Mouse (Mus musculus) CD4-positive helper T cell, adult 2 months (primary cell): ENCODE measurements around the gene Atf7ip.
"Not testable (repeated sequence)": the region's sequence is repeated elsewhere in the genome, so short reads cannot be mapped to it uniquely, and the experiment has no call there.

ENCODE experiments used
- DNase-seq: peaks from one replicate; pipeline ENCODE4 v3.0.0-alpha.2; 2012; ENCODE audit warnings: low read depth, missing footprints, low spot score

Atf7ip gene

GRCm38 (mm10) chr6:136505867-136506266, at the start of gene Atf7ip:
Atf7ip (plus strand) TSS chr6:136506167.
- not testable (repeated sequence) for DNase-seq

DNA sequence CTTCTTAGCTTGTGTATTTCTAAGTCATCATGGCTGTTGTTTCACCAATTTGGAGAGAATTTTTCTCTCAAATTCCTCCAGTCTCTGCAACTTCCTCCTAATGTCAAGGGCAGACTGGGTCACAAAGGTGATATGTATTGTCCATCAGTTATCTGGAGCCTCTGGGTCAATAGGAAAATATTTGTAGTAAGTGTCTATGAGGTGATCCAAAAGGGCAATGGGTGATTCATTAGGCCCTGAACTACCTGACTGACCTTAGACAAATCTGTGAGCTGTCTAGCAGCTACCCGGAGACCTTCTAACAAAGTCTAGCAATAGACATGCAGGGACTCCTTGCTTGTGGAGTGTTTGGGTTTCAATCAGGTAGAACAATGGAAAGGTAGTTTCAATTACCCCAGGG, 49.7 kb upstream of the Atf7ip start:
- DNase-seq = no peak

- no peak for DNase-seq
Measured at GRCm38 (mm10) chr6:136459156-136459555, 46.8 kb upstream of the Atf7ip start.

- peak; percentile 85 for DNase-seq
Measured at GRCm38 (mm10) chr6:136463491-136463890, 42.5 kb upstream of the Atf7ip start.

DNA sequence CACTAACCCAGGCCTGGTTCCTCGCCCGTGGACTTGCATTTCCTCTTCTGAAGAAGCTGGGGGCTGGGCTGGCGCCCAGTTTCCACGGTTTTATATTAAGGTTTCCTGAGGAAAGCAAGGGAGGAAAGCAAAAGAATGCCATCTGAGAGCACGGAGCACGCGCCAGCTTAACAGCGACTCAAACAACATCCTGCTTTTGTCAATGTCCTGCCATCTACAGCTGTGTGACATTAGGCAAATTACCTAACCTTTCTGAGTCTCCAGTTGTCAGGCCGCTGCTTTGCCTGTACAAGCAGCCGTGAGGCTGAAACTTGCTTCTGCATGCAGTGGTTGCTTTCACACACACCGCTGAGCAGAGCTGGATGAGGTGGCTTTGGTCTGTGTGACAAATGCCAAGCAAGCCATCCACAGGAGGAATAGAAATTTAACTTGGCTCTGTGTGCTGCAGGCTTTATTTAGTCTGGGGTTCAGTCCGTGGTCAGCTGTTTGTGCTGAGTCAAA, 41.8 kb upstream of the Atf7ip start:
- peak; percentile 60 for DNase-seq

GRCm38 (mm10) chr6:136465021-136465420, 40.9 kb upstream of the Atf7ip start:
- peak; percentile 59 for DNase-seq

DNA sequence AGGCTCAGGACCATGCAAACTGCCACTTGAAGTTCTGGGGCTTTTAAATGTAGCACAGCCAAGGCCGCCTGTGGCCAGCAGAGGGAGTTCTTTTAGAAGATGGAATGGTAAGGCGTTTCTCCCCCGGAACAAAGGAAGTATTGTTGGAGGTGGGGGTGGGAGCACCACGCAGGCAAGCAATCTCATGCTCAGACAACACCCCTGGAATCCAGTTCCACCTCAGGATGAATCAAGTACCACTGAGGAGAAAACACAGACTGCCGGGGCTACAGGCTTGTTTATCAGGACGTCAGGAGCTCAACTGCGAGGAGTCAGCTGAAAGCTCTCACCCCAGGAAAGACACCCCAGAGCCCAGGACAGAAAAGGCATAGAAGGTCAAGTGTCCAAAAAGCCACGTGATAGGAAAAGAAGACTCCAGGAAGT, 40.0 kb upstream of the Atf7ip start:
- peak; percentile 36 for DNase-seq

DNA sequence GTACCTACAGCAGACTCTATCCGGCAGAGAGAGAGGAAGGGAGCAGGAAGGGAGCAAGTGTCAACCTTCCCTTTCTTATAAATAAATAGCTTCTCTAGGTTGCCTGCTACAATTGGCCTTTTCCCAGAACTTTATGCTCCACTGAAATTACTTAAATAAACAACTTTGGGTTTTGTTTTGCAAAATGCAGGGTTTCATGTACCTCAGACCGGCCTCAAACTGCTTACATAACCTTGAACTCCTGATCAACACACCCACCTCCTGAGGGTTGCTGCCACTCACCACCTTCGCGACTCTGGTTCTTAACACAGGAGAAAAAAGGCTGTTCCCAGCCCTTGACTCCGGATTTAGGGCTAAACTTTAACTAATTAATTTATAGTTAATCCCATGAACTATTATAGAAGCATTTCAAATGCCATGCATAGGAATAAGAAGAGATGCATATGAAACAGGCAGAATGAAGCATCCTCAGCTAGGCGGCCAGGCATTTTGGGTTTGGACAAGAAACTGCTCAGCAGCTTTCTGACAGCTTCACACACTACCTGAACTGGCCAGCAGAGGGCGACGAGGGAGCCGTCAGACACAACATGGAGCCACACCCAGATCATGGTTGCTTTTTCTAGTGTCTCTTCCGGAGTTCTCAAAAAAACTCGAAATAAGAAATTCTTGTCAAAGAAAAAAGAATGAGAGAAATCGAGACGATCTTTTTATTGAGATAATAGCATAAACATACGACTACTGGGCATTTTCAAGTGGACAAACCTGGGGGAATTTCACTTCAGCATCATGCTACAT, 38.8 kb upstream of the Atf7ip start:
- DNase-seq = peak; percentile 47

DNA sequence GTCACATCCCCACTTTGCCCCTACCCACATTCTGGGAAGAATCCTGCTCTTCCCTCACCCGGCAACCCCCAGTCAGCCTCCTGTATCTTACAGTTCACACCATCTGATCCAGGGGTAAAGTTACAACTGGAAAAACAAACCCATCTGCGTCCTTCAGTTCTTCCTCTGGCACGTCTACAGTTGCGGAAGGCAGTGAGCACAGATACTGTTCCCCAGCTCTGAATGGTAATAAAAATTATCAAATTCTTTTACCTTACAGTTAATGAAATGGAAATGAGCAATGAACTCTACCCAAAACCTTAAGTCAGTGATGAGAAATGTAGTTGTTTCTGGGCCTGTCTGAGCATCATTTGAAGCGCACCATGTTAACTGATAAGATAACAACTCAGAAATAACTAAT, 38.1 kb upstream of the Atf7ip start:
- DNase-seq = no peak

DNA sequence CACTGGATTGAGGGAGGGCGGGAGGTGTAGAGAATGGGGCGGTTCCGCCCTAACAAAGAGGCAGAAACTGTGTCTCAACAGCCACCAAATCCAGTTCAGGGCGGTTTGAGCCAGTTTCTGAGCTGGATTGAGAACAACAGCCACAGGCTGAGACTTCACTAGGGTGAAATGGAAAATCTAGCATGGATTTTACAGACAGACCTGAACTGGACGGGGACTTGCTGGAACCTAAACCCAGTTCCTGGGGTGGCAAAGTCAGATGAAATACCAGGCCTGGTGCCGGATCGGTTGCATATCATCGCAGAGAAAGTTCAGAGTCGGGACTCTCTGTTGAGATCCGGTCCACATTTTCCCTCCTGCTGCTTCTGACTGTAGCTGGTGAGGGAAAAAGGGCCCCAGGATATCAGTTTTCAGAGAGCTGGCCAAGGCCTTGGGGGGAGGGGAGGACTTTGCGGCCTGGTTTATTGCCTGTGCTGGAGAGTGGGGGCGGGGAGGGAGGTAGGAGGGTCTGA, 37.5 kb upstream of the Atf7ip start:
- DNase-seq = peak; percentile 76

DNA sequence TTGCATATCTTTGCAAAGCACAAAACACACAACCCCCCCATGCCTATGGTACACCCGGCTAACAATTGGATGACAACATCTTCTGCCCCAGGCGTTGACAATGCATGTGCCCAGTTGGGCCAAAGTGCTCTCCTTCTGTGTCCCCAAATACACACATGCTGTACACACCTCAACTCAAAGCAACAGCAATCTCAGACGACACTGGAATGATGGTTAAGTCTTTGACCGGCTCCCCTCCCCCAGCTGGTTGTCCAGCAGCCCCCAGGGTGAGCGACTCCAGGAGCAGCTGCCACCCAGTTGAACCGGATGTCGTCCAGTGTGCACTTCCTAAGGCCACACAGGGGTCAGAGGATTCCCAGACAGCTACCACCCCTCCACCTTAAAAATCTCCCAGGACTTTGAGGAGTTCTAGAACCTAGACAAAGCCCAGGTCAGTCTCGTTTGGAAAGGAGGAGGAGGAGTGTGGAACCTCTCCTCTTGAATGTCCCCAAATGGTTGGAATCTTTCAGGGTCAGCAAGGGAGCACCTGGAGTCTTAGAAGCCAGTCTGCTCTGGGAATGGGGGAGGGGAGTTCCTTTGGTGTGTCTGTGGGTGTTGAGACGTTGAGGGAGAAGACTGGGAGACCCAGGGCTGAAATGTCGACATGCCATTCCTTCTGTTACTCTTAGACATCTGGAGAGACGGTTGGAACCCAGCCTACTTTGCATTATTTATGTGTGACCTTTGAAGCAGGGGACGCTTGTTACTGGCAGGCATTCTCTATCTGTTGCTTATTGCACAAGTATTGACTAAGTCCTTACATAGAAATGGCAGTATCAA, 36.8 kb upstream of the Atf7ip start:
- DNase-seq = no peak

DNA sequence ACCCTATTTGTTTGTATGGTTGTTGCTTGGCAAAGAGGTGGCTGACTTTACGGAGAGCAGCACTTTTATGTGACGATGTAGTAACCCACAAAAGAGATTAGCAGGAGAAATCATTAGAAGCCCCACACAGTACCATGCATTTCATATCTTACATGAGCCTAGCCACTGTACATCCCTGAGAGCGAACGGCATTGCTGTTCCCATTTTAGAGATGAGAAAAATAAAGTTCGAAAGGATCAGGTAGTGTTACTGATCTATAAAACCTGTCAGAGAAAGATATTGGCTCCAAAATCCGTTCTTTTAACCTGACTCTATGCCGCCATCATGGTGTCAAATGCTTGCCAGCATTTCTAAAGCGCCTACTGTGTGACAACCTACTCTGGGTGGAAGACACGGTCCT, 36.2 kb upstream of the Atf7ip start:
- no peak for DNase-seq

DNA sequence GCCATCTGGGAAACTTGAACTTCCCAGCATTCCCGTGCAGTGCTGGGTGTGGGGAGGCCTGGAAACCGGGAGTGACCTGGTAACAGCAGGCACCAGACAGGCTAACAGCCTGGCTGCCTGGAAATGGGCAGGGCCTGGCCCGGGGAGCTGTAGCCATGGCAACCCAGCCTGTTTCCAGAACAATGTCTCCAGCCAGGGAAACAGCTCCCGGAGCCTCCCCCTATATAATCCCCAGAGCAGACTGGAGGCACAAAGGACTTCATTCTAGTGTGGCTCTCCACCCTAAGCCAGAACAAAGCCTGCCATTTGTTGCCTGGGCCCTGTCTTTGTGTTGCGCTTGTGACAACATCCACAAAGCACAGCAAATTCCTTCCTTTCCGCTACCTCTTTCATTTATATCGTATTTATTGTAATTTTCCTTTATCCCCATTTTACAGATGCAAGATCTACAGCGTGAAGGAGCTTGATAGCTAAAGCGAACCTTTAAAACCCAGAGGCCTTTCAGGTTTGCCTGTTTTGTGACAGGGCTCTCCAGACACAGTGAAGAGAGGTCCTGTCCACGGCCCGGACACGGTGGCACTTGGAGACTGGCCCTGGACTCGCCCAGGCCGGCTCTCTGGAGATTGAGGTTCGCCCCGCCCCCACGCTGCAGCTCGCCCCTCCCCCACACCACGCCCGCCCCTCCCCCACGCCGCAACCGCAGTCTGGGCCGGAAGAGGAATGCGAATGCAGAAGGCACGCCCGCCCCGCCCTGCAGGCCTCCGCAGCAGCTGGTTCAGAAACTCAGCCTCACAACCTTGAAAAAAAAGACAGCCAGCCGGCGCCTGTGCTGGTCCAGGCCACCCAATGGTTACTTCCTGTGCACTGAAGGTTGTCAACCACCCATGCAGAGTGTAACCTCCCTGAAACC, 35.4 kb upstream of the Atf7ip start:
- DNase-seq = peak; percentile 76

- peak; percentile 27 for DNase-seq
Measured at GRCm38 (mm10) chr6:136471601-136472000, 34.4 kb upstream of the Atf7ip start.

- no peak for DNase-seq
Measured at GRCm38 (mm10) chr6:136472779-136473178, 33.2 kb upstream of the Atf7ip start.

GRCm38 (mm10) chr6:136473472-136474129, 32.4 kb upstream of the Atf7ip start:
- DNase-seq = no peak

GRCm38 (mm10) chr6:136475171-136475860, 30.7 kb upstream of the Atf7ip start:
- no peak for DNase-seq

DNA sequence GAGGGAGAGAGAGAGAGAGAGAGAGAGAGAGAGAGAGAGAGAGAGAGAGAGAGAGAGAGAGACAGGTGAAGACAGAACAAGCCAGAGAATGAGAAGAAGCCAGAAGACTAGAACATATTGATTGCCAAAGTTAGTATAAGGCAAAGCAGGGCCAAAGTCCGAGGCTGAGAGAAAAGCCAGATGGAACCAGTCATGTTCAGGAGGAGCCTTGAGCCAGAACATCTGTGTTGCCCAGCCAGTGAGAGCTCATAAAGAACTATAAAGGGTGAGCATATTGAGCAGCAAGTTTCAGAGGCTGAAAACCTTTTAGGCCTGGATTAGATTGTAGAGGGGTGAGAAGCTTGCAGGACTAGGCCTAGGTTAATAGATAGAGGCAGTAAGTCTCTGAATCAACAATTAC, 28.1 kb upstream of the Atf7ip start:
- no peak for DNase-seq

DNA sequence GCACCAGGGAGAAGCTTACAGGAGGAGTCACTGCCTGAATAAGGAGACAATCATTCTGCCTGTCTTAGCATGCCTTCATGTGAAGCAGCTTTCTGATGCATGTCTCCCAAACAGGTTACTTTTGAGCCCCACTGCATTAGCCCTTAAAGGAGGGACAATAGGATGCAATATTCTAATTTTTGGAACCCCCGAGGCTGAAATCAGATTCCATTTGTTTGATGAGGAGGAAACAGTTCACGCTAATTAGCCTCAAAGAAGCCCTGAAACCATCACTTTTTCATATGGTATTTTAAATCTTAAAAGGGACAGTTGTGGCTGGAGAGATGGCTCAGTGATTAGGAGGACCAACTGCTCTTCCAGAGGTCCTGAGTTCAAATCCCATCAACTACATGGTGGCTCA, 22.4 kb upstream of the Atf7ip start:
- no peak for DNase-seq

DNA sequence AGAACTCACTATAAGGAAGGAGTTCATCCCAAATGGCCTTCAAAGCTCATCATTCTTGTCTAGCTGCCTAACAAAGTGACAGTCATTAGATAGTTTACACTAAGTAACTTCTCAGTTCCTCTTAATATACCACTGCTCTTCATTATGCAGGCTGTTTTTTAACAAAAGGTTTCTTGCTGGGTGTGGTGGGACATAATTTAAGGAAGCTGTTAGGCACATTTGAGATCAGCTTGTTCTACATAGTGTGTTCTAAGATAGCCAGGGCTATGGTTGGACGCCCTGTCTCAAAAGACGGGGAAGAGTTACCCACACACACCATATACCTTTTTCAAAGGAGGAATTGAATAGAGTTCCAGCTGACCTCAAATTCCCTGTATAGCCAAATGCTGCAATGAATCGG, 21.9 kb upstream of the Atf7ip start:
- DNase-seq = no peak
